Mouse (Mus musculus): Measurements from ENCODE around the gene Tmem201. TPM values are rescaled to one million over a fixed set of nuclear protein-coding genes. Genes with fewer than 3 reads are reported as not detected.
"Not testable (repeated sequence)": the region's sequence is repeated elsewhere in the genome, so short reads cannot be mapped to it uniquely, and the experiment has no call there.

Tmem201 gene
- 32.1 and 36.3 TPM in 2 replicates for total RNA-seq (2021)
- long read RNA-seq, experiment 1, transcript Tmem201-202 (6 exons, 3,620 nt), result major isoform, 16 of 27 reads
- long read RNA-seq, experiment 1, partial matches to known transcripts, result 4 of 27 reads
- long read RNA-seq, experiment 1, other reads (novel, unspliced or antisense), result 6 of 27 reads
- long read RNA-seq, experiment 2, transcript Tmem201-202 (6 exons, 3,620 nt), result major isoform, 17 of 27 reads
- long read RNA-seq, experiment 2, partial matches to known transcripts, result 3 of 27 reads
- long read RNA-seq, experiment 2, other reads (novel, unspliced or antisense), result 7 of 27 reads

GRCm38 (mm10) chr4:149737383-149738324, at the start of gene Tmem201:
Gene Tmem201 (minus strand): TSS chr4:149738044.
- peak; percentile 97 for DNase-seq

- DNase-seq, result no peak
These were observed 47.1 kb upstream of the Tmem201 start for GRCm38 (mm10) chr4:149784901-149785300.

GRCm38 (mm10) chr4:149784371-149784770, 46.5 kb upstream of the Tmem201 start:
- peak; percentile 59 for DNase-seq

GRCm38 (mm10) chr4:149782975-149783374, 45.1 kb upstream of the Tmem201 start:
- DNase-seq, result no peak

GRCm38 (mm10) chr4:149780565-149781356, 42.9 kb upstream of the Tmem201 start:
- peak; percentile 72 for DNase-seq

- no peak for DNase-seq
These were observed 42.1 kb upstream of the Tmem201 start for GRCm38 (mm10) chr4:149779966-149780365.

GRCm38 (mm10) chr4:149777126-149777525, 39.3 kb upstream of the Tmem201 start:
- peak; percentile 76 for DNase-seq

GRCm38 (mm10) chr4:149775760-149776362, 38.0 kb upstream of the Tmem201 start:
- no peak for DNase-seq

GRCm38 (mm10) chr4:149775330-149775729, 37.5 kb upstream of the Tmem201 start:
- DNase-seq, result peak; percentile 84

- peak; percentile 98 for DNase-seq
These were observed 36.2 kb upstream of the Tmem201 start, which contains the start of gene Slc25a33 for GRCm38 (mm10) chr4:149774094-149774470. Gene Slc25a33 (minus strand): TSS chr4:149774277.

- peak; percentile 67 for DNase-seq
These were observed 35.7 kb upstream of the Tmem201 start for GRCm38 (mm10) chr4:149773408-149774093.

- peak; percentile 56 for DNase-seq
These were observed 34.5 kb upstream of the Tmem201 start for GRCm38 (mm10) chr4:149772394-149772793.

GRCm38 (mm10) chr4:149765201-149765600, 27.4 kb upstream of the Tmem201 start:
- no peak for DNase-seq

- no peak for DNase-seq
These were observed 25.5 kb upstream of the Tmem201 start for GRCm38 (mm10) chr4:149763335-149763734.

GRCm38 (mm10) chr4:149759517-149759916, 21.7 kb upstream of the Tmem201 start:
- no peak for DNase-seq

- DNase-seq, result no peak
These were observed 20.6 kb upstream of the Tmem201 start for GRCm38 (mm10) chr4:149758423-149758822.

- DNase-seq, result not testable (repeated sequence)
These were observed 18.7 kb upstream of the Tmem201 start for GRCm38 (mm10) chr4:149756546-149756945.

- no peak for DNase-seq
These were observed 15.0 kb upstream of the Tmem201 start for GRCm38 (mm10) chr4:149752836-149753235.

GRCm38 (mm10) chr4:149752124-149752799, 14.4 kb upstream of the Tmem201 start:
- DNase-seq, result peak; percentile 75

GRCm38 (mm10) chr4:149750671-149751070, 12.8 kb upstream of the Tmem201 start:
- DNase-seq, result no peak

GRCm38 (mm10) chr4:149749663-149750015, 11.8 kb upstream of the Tmem201 start:
- not testable (repeated sequence) for DNase-seq
